25 mouse cellular contexts compared by ENCODE assay signal in the genomic region with DNA sequence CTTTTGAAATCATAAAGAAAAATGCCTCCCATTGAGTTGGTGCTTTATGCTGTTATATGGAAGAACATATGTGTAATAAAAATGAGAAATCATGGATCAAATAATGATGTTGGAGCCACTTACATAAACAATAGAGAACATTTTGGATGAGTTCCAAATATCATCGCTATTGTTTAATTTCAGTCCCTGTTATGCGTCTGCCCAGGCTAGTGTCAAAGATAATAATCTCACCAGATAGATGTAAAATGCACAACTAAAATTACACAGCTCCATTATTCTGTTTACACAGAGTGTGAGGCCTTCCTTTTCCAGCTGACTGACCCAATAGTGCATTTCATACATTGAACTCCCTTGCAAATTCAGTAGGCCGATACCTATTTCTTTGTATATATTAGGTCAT.
DNase-seq lines count a peak whose midpoint lies in the region; ATAC-seq and TF ChIP-seq lines count a peak whose summit lies in the region.
"Had no signal": no experiment of that assay in that cellular context is flagged by ENCODE, and none has a peak within 500 bp of the region (broad histone marks: within the 10 kb centered on the region; RNA-seq: fewer than 3 reads in every experiment).

No protein-coding gene starts in this region.

- no peak overlapping the region for H3K9ac ChIP-seq in lung, embryonic 16.5 days (ENCODE audit: low read length)
- H3K9ac ChIP-seq in stomach, embryonic 16.5 days (ENCODE audit: low read length): no peak overlapping the region
- no peak overlapping the region for H3K9ac ChIP-seq in stomach, postnatal 0 days (ENCODE audit: low read length)
- H3K9ac ChIP-seq: embryonic facial prominence, embryonic 13.5 days; embryonic facial prominence, embryonic 15.5 days; forebrain, embryonic 12.5 days had no signal

- no peak for TF ChIP-seq CTCF in stomach, postnatal 0 days (IDR thresholded peaks at IDR 0.05; ENCODE audit: low read depth)

- no peaks in the 10 kb centered on the region for H3K27me3 ChIP-seq in lung, embryonic 16.5 days (ENCODE audit: control insufficient read depth, insufficient read depth, low read depth, low read length)
- no peaks in the 10 kb centered on the region for H3K27me3 ChIP-seq in stomach, embryonic 16.5 days (ENCODE audit: control insufficient read depth, insufficient read depth, low read length)
- no peaks in the 10 kb centered on the region for H3K27me3 ChIP-seq in stomach, postnatal 0 days (ENCODE audit: control insufficient read depth, insufficient read depth, low read length)
- H3K27me3 ChIP-seq: embryonic facial prominence, embryonic 13.5 days; embryonic facial prominence, embryonic 15.5 days; forebrain, embryonic 12.5 days had no signal

- no peaks in the 10 kb centered on the region for H3K36me3 ChIP-seq in lung, embryonic 16.5 days (ENCODE audit: control insufficient read depth, insufficient read depth, low read length)
- H3K36me3 ChIP-seq in stomach, embryonic 16.5 days (ENCODE audit: control insufficient read depth, insufficient read depth, low read length): no peaks in the 10 kb centered on the region
- no peaks in the 10 kb centered on the region for H3K36me3 ChIP-seq in stomach, postnatal 0 days (ENCODE audit: control insufficient read depth, insufficient read depth, low read length)
- H3K36me3 ChIP-seq: embryonic facial prominence, embryonic 13.5 days; embryonic facial prominence, embryonic 15.5 days; forebrain, embryonic 10.5 days; forebrain, embryonic 12.5 days had no signal

- no peak for DNase-seq in lung, postnatal 25 days (ENCODE audit: low spot score)
- DNase-seq in stomach, postnatal 0 days (ENCODE audit: low spot score): no peak
- peak; percentile 56 for DNase-seq in retina, embryonic 14.5 days (ENCODE audit: low spot score)
- DNase-seq in thymus, postnatal 10 days (ENCODE audit: low spot score in 2 of 2): no peak
- no peak for DNase-seq in cerebellum, adult 9-10 months
- DNase-seq: adrenal gland, adult 8-10 months; adrenal gland, postnatal 14 days; adrenal gland, postnatal 36 days; cerebellum, adult 11-12 months; cerebellum, adult 2 months; cerebellum, adult 9-11 months; cerebellum, postnatal 14 days; cerebellum, postnatal 36 days; embryo, embryonic 11 days had no signal

- no peak for TF ChIP-seq EP300 in stomach, postnatal 0 days (optimal IDR thresholded peaks at IDR 0.05)

- no peak overlapping the region for H3K4me3 ChIP-seq in lung, embryonic 16.5 days (ENCODE audit: low read length)
- H3K4me3 ChIP-seq in stomach, embryonic 16.5 days (replicated peaks; ENCODE audit: low read length): no peak overlapping the region
- no peak overlapping the region for H3K4me3 ChIP-seq in stomach, postnatal 0 days (ENCODE audit: low read depth, low read length)
- H3K4me3 ChIP-seq: embryonic facial prominence, embryonic 13.5 days; embryonic facial prominence, embryonic 15.5 days; erythroblast, embryonic 14.5 days; forebrain, embryonic 10.5 days; forebrain, embryonic 12.5 days had no signal

- ATAC-seq in lung, embryonic 16.5 days (ENCODE audit: low read depth): peak; percentile 43; the same call in 1 of the 2 replicates
- no peak for ATAC-seq in stomach, embryonic 16.5 days (ENCODE audit: insufficient read depth, low FRiP score)
- ATAC-seq in stomach, postnatal 0 days (ENCODE audit: low FRiP score, low TSS enrichment): no peak
- ATAC-seq: activated CD4-positive, CD25-positive, alpha-beta regulatory T cell, adult 4 months; forebrain, embryonic 14.5 days; forebrain, embryonic 16.5 days; Patski had no signal

- 34% methylated on average over 3 of the region's 3 CpGs for WGBS in lung, embryonic 16.5 days
- WGBS in stomach, embryonic 16.5 days: 31% methylated on average over 3 of the region's 3 CpGs
- 35% methylated on average over 3 of the region's 3 CpGs for WGBS in stomach, postnatal 0 days

- H3K9me3 ChIP-seq in lung, embryonic 16.5 days (ENCODE audit: control insufficient read depth, low read length): no peaks in the 10 kb centered on the region
- H3K9me3 ChIP-seq in stomach, embryonic 16.5 days (replicated peaks; ENCODE audit: control insufficient read depth, low read length): no peaks in the 10 kb centered on the region
- no peaks in the 10 kb centered on the region for H3K9me3 ChIP-seq in stomach, postnatal 0 days (ENCODE audit: control insufficient read depth, low read length)
- H3K9me3 ChIP-seq: embryonic facial prominence, embryonic 13.5 days; embryonic facial prominence, embryonic 15.5 days; forebrain, embryonic 10.5 days; forebrain, embryonic 12.5 days had no signal

- H3K4me1 ChIP-seq in lung, embryonic 16.5 days (replicated peaks; ENCODE audit: control insufficient read depth, insufficient read depth, low read length): peaks cover 4% of the 10 kb centered on the region; the same call in 1 of the 2 replicates
- peaks cover 6% of the 10 kb centered on the region; the same call in 1 of the 2 replicates for H3K4me1 ChIP-seq in stomach, embryonic 16.5 days (ENCODE audit: control insufficient read depth, insufficient read depth, low read length)
- no peaks in the 10 kb centered on the region for H3K4me1 ChIP-seq in stomach, postnatal 0 days (replicated peaks; ENCODE audit: control insufficient read depth, insufficient read depth)
- H3K4me1 ChIP-seq: embryonic facial prominence, embryonic 13.5 days; embryonic facial prominence, embryonic 15.5 days; forebrain, embryonic 10.5 days; forebrain, embryonic 12.5 days had no signal

- no peak overlapping the region for H3K4me2 ChIP-seq in lung, embryonic 16.5 days (ENCODE audit: low read depth, low read length)
- no peak overlapping the region for H3K4me2 ChIP-seq in stomach, embryonic 16.5 days (ENCODE audit: low read depth, low read length)
- no peak overlapping the region for H3K4me2 ChIP-seq in stomach, postnatal 0 days (replicated peaks; ENCODE audit: low read depth)
- H3K4me2 ChIP-seq: embryonic facial prominence, embryonic 13.5 days; embryonic facial prominence, embryonic 15.5 days; forebrain, embryonic 12.5 days had no signal

- no peak overlapping the region for H3K27ac ChIP-seq in lung, embryonic 16.5 days (ENCODE audit: low read length)
- 0 out of 2 replicates have a peak overlapping the region, but pooled peaks have one; percentile 18 for H3K27ac ChIP-seq in stomach, embryonic 16.5 days (ENCODE audit: low read length)
- no peak overlapping the region for H3K27ac ChIP-seq in stomach, postnatal 0 days (replicated peaks)
- H3K27ac ChIP-seq: embryonic facial prominence, embryonic 13.5 days; embryonic facial prominence, embryonic 15.5 days; forebrain, embryonic 10.5 days; forebrain, embryonic 12.5 days had no signal
